Mouse (Mus musculus) hindbrain, embryonic 11.5 days (tissue): ENCODE data around the gene Fmo1. TPM values are rescaled to one million over a fixed set of nuclear protein-coding genes. Genes with fewer than 3 reads are reported as not detected.
A peak's percentile ranks its signal among the peaks of the same experiment; 100 is the strongest.

ENCODE experiments used
- ATAC-seq: fragments of 200-750 bp; cut with Nextera tagmentation; 2 replicates; pipeline ENCODE4 v1.8.0; 2017; ENCODE audit warnings: mild to moderate bottlenecking, moderate TSS enrichment, moderate library complexity; ENCODE audit not compliant: low FRiP score
- DNase-seq: peaks from one replicate; pipeline ENCODE4 v3.0.0-alpha.2; 2015; ENCODE audit warnings: low spot score
- H3K27ac ChIP-seq: fragments of 300-500 bp; sonication (generic); 2 replicates; pipeline ENCODE4 v1.5.1; 2014; ENCODE audit warnings: mild to moderate bottlenecking, low read depth, low read length
- H3K27me3 ChIP-seq: fragments of 300-500 bp; sonication (generic); 2 replicates; pipeline ENCODE4 v1.6.1; 2014; ENCODE audit warnings: mild to moderate bottlenecking, low read length, moderate library complexity, mixed read lengths; ENCODE audit not compliant: control insufficient read depth, insufficient read depth
- H3K36me3 ChIP-seq: fragments of 300-500 bp; sonication (generic); 2 replicates; pipeline ENCODE4 v1.6.1; 2014; ENCODE audit warnings: mild to moderate bottlenecking, low read length, moderate library complexity, mixed read lengths; ENCODE audit not compliant: control insufficient read depth, insufficient read depth
- H3K4me1 ChIP-seq: fragments of 300-500 bp; sonication (generic); replicated peaks from 2 replicates; pipeline ENCODE4 v1.6.1; 2014; ENCODE audit warnings: low read length, mixed read lengths; ENCODE audit not compliant: control insufficient read depth, insufficient read depth
- H3K4me2 ChIP-seq: fragments of 300-500 bp; sonication (generic); replicated peaks from 2 replicates; pipeline ENCODE4 v1.6.1; 2014; ENCODE audit warnings: mild to moderate bottlenecking, low read depth, low read length
- H3K4me3 ChIP-seq: fragments of 300-500 bp; sonication (generic); 2 replicates; pipeline ENCODE4 v1.5.1; 2014; ENCODE audit warnings: low read depth, low read length
- H3K9ac ChIP-seq: fragments of 300-500 bp; sonication (generic); 2 replicates; pipeline ENCODE4 v1.6.1; 2014; ENCODE audit warnings: low read depth, low read length
- H3K9me3 ChIP-seq: fragments of 300-500 bp; sonication (generic); 2 replicates; pipeline ENCODE4 v1.6.1; 2016; ENCODE audit warnings: low read length; ENCODE audit not compliant: control insufficient read depth
- WGBS: fragments of 180-500 bp; shearing (Covaris S2); extraction: QIAGEN DNeasy Blood & Tissue Kit; methylation state at CpG from one replicate; pipeline ENCODE4 v1.1.7; 2014; 5-methylcytosine and 5-hydroxymethylcytosine counted together
- polyA plus RNA-seq: library from polyadenylated mRNA; unstranded; fragments of >200 nt; fragmentation: Nextera tagmentation; extraction: Ambion mirVana; gene quantifications from 2 replicates; pipeline ENCODE4 v1.2.1, GENCODE M21; 2014

Fmo1 gene
- polyA plus RNA-seq, 1 experiment from 2014 or later: 24.2 TPM

GRCm38 (mm10) chr1:162867396-162867795 lies 986 bp upstream of the Fmo1 start:
- 80% methylated on average over 4 of the region's 4 CpGs for WGBS
- H3K27me3 ChIP-seq: no peaks in the 10 kb centered on the region
- ATAC-seq (no peak), DNase-seq (no peak)
- no peak overlapping the region for H3K27ac ChIP-seq
- no peaks in the 10 kb centered on the region for H3K36me3 ChIP-seq
- H3K4me3 ChIP-seq: no peak overlapping the region
- H3K9ac ChIP-seq: no peak overlapping the region
- H3K9me3 ChIP-seq: no peaks in the 10 kb centered on the region
- no peak overlapping the region for H3K4me2 ChIP-seq
- H3K4me1 ChIP-seq: no peaks in the 10 kb centered on the region

- Histone ChIP-seq H3K4me3 (no peak overlapping the region), H3K27ac (no peak overlapping the region), H3K36me3 (no peaks in the 10 kb centered on the region), H3K4me2 (no peak overlapping the region), H3K9me3 (no peaks in the 10 kb centered on the region), H3K9ac (no peak overlapping the region), H3K4me1 (no peaks in the 10 kb centered on the region), H3K27me3 (no peaks in the 10 kb centered on the region)
- no peak for DNase-seq
- WGBS: 75% methylated on average over 3 of the region's 3 CpGs
- ATAC-seq: no peak
These were observed 948 bp downstream of the Fmo1 start for GRCm38 (mm10) chr1:162865493-162865830.

- H3K27me3 ChIP-seq: no peaks in the 10 kb centered on the region
- no peak overlapping the region for H3K9ac ChIP-seq
- H3K9me3 ChIP-seq: no peaks in the 10 kb centered on the region
- no peak for ATAC-seq
- no peaks in the 10 kb centered on the region for H3K4me1 ChIP-seq
- 91% methylated on average over 8 of the region's 8 CpGs for WGBS
- no peaks in the 10 kb centered on the region for H3K36me3 ChIP-seq
- no peak overlapping the region for H3K4me3 ChIP-seq
- H3K27ac ChIP-seq: no peak overlapping the region
- DNase-seq: no peak
- no peak overlapping the region for H3K4me2 ChIP-seq
These were observed 1.5 kb downstream of the Fmo1 start for GRCm38 (mm10) chr1:162864816-162865492.

GRCm38 (mm10) chr1:162864279-162864678 lies 2.1 kb downstream of the Fmo1 start:
- Histone ChIP-seq H3K4me3 (no peak overlapping the region), H3K27ac (no peak overlapping the region), H3K4me2 (no peak overlapping the region), H3K27me3 (no peaks in the 10 kb centered on the region), H3K36me3 (no peaks in the 10 kb centered on the region), H3K9me3 (no peaks in the 10 kb centered on the region), H3K9ac (no peak overlapping the region), H3K4me1 (no peaks in the 10 kb centered on the region)
- no peak for ATAC-seq
- DNase-seq: no peak
- 93% methylated on average over 5 of the region's 5 CpGs for WGBS

- H3K36me3 ChIP-seq: no peaks in the 10 kb centered on the region
- ATAC-seq: no peak
- H3K4me1 ChIP-seq: 0 out of 2 replicates have a peak, but pooled peaks cover 2% of the 10 kb centered on the region
- no peaks in the 10 kb centered on the region for H3K27me3 ChIP-seq
- no peak overlapping the region for H3K4me2 ChIP-seq
- H3K27ac ChIP-seq: no peak overlapping the region
- DNase-seq: no peak
- 91% methylated on average over 3 of the region's 3 CpGs for WGBS
- no peak overlapping the region for H3K4me3 ChIP-seq
- no peak overlapping the region for H3K9ac ChIP-seq
- H3K9me3 ChIP-seq: no peaks in the 10 kb centered on the region
These were observed 2.8 kb downstream of the Fmo1 start for GRCm38 (mm10) chr1:162863579-162863978.

- Histone ChIP-seq H3K27me3 (no peaks in the 10 kb centered on the region), H3K36me3 (no peaks in the 10 kb centered on the region), H3K4me3 (no peak overlapping the region), H3K9ac (no peak overlapping the region), H3K9me3 (no peaks in the 10 kb centered on the region), H3K27ac (no peak overlapping the region), H3K4me1 (0 out of 2 replicates have a peak, but pooled peaks cover 2% of the 10 kb centered on the region), H3K4me2 (no peak overlapping the region)
- 22% methylated on average over 1 of the region's 1 CpGs for WGBS
- no peak for DNase-seq
- ATAC-seq: no peak
These were observed 4.1 kb downstream of the Fmo1 start for GRCm38 (mm10) chr1:162862328-162862727.

GRCm38 (mm10) chr1:162859996-162860605 lies 6.3 kb downstream of the Fmo1 start:
- Histone ChIP-seq H3K9ac (no peak overlapping the region), H3K4me2 (no peak overlapping the region), H3K9me3 (no peaks in the 10 kb centered on the region), H3K27ac (no peak overlapping the region), H3K27me3 (no peaks in the 10 kb centered on the region), H3K4me1 (0 out of 2 replicates have a peak, but pooled peaks cover 2% of the 10 kb centered on the region), H3K36me3 (no peaks in the 10 kb centered on the region), H3K4me3 (no peak overlapping the region)
- ATAC-seq (no peak), DNase-seq (no peak)
- WGBS: 83% methylated on average over 9 of the region's 9 CpGs

- H3K9ac ChIP-seq: no peak overlapping the region
- no peak overlapping the region for H3K4me2 ChIP-seq
- no peak overlapping the region for H3K27ac ChIP-seq
- H3K4me1 ChIP-seq: 0 out of 2 replicates have a peak, but pooled peaks cover 2% of the 10 kb centered on the region
- 0 out of 2 replicates have a peak, but pooled peaks have one; percentile 30 for ATAC-seq
- no peaks in the 10 kb centered on the region for H3K27me3 ChIP-seq
- DNase-seq: no peak
- no peak overlapping the region for H3K4me3 ChIP-seq
- H3K36me3 ChIP-seq: no peaks in the 10 kb centered on the region
- no peaks in the 10 kb centered on the region for H3K9me3 ChIP-seq
- WGBS: 70% methylated on average over 10 of the region's 10 CpGs
These were observed 6.8 kb downstream of the Fmo1 start for GRCm38 (mm10) chr1:162859545-162859976.

GRCm38 (mm10) chr1:162858748-162859130 lies 7.7 kb downstream of the Fmo1 start:
- Histone ChIP-seq H3K9ac (no peak overlapping the region; the same call in 1 of the 2 replicates), H3K4me1 (0 out of 2 replicates have a peak, but pooled peaks cover 2% of the 10 kb centered on the region), H3K4me2 (0 out of 2 replicates have a peak overlapping the region, but pooled peaks have one; percentile 12), H3K27me3 (no peaks in the 10 kb centered on the region), H3K9me3 (no peaks in the 10 kb centered on the region), H3K27ac (no peak overlapping the region; the same call in 1 of the 2 replicates), H3K4me3 (no peak overlapping the region), H3K36me3 (no peaks in the 10 kb centered on the region)
- WGBS: 52% methylated on average over 12 of the region's 12 CpGs
- DNase-seq: no peak
- peak; percentile 23; the same call in 1 of the 2 replicates for ATAC-seq
